Mouse (Mus musculus): ENCODE measurements at regions not wholly inside any gene's neighbourhood (a gene's known extent, or its start where the extent isn't known, plus 50 kb on each side); places are given as distances from the start of the nearest gene placed in this dataset.

DNA sequence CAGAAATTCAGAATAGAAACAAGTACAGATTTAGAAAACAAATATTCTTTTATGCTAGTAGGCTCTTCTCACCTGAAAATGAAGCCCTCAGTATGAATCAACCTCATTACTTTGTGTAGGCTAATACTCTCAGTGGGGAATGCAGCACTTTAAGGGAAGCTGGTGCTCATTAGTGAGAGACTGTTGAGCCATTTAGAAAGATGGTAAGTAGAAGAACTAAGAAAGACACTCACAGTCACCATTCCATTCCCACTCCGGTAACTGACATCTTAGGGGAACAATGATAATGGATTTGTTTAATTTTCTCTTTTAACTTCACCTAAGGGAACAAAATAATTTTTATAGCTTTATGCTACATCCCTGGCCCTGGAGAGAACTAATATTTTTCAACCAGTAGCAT is 648.0 kb upstream of the Nova1 start:
- Histone ChIP-seq H3K36me3 (ENCODE audit: insufficient read depth, low read length) (no peaks in the 10 kb centered on the region), H3K4me3 (replicated peaks; ENCODE audit: low read depth, low read length) (no peak overlapping the region), H3K4me2 (ENCODE audit: low read length) (no peak overlapping the region), H3K9ac (ENCODE audit: low read depth, low read length) (no peak overlapping the region), H3K4me1 (replicated peaks; ENCODE audit: insufficient read depth, low read length) (no peaks in the 10 kb centered on the region), H3K27ac (no peak overlapping the region), H3K9me3 (replicated peaks; ENCODE audit: low read length) (no peaks in the 10 kb centered on the region), H3K27me3 (ENCODE audit: insufficient read depth, low read length) (no peaks in the 10 kb centered on the region)
- 96% methylated on average over 1 of the region's 1 CpGs for WGBS
- ATAC-seq (replicated peaks; ENCODE audit: low FRiP score, low read depth) = no peak
- TF ChIP-seq CTCF (IDR thresholded peaks at IDR 0.05; ENCODE audit: low read depth) = no peak
- DNase-seq (ENCODE audit: low spot score) = no peak

DNA sequence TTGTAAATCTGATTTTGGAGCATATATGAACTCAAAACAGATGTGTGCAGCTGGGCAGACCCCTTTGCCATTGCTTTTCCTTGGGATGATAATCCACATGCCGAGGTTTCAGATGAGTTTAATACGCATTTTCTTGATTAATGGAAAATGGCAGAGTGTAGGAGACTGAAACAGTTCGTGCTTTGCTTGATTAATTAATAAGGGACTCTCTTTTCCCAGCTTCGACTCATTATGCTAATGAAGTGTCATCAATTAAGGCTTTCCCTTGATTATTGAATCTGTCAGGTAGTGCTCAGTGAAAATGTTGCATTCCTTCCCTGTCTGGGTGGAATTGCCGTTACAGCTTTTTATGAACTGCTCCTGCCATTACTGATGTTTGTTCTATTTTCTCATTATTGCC is 647.2 kb upstream of the Nova1 start:
- Histone ChIP-seq H3K27me3 (ENCODE audit: insufficient read depth, low read length) (no peaks in the 10 kb centered on the region), H3K4me3 (replicated peaks; ENCODE audit: low read depth, low read length) (no peak overlapping the region), H3K4me2 (ENCODE audit: low read length) (no peak overlapping the region), H3K9ac (ENCODE audit: low read depth, low read length) (no peak overlapping the region), H3K9me3 (replicated peaks; ENCODE audit: low read length) (no peaks in the 10 kb centered on the region), H3K36me3 (ENCODE audit: insufficient read depth, low read length) (no peaks in the 10 kb centered on the region), H3K27ac (no peak overlapping the region), H3K4me1 (replicated peaks; ENCODE audit: insufficient read depth, low read length) (no peaks in the 10 kb centered on the region)
- 77% methylated on average over 5 of the region's 5 CpGs for WGBS
- TF ChIP-seq CTCF (IDR thresholded peaks at IDR 0.05; ENCODE audit: low read depth) = no peak
- no peak for ATAC-seq (replicated peaks; ENCODE audit: low FRiP score, low read depth)
- DNase-seq (ENCODE audit: low spot score) = no peak

DNA sequence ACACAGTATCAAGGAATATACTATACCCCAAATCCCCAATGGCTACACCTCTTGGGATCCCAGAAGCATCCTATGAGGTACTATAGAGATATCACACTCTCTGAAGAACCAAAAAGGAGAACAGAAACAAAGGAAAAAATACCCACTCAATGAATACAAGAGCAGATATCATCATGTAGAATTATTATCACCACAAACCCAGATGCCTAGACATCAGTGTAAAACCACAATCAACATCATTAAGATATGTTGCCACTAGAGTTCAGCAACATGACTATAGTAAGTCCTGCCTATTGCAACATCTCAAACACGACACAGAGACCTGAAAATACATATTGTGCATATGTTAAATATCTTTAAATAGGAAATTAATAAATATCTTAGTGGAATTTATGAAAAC is 612.9 kb upstream of the Nova1 start:
- no peaks in the 10 kb centered on the region for H3K4me1 ChIP-seq (replicated peaks; ENCODE audit: insufficient read depth, low read length)
- no peak for DNase-seq (ENCODE audit: low spot score)
- H3K9ac ChIP-seq (ENCODE audit: low read depth, low read length) = no peak overlapping the region
- no peaks in the 10 kb centered on the region for H3K9me3 ChIP-seq (replicated peaks; ENCODE audit: low read length)
- WGBS = 57% methylated on average over 1 of the region's 1 CpGs
- H3K27ac ChIP-seq = no peak overlapping the region
- H3K4me3 ChIP-seq (replicated peaks; ENCODE audit: low read depth, low read length) = no peak overlapping the region
- no peaks in the 10 kb centered on the region for H3K36me3 ChIP-seq (ENCODE audit: insufficient read depth, low read length)
- no peaks in the 10 kb centered on the region for H3K27me3 ChIP-seq (ENCODE audit: insufficient read depth, low read length)
- no peak for TF ChIP-seq CTCF (IDR thresholded peaks at IDR 0.05; ENCODE audit: low read depth)
- no peak overlapping the region for H3K4me2 ChIP-seq (ENCODE audit: low read length)
- ATAC-seq (replicated peaks; ENCODE audit: low FRiP score, low read depth) = no peak

DNA sequence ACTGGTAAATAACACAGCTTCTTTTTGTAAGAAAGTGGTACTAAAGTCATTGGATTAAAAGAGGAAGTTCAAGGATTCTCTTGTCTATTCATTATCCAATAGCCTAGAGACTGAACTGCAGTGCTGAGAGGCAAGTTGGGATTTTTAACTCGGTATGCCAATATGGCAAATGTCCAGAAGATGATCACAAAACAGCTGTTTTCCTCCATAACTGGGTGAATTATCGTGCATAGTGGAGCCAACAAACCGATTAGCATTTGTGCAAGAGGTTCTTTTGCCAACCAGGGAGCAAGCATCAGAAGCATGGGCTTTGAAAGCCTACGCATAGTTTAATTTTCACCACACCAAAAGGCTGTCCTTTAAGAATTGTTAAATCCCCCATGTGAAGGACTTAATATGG is 593.5 kb upstream of the Nova1 start:
- DNase-seq (ENCODE audit: low spot score) (no peak), ATAC-seq (replicated peaks; ENCODE audit: low FRiP score, low read depth) (no peak)
- no peaks in the 10 kb centered on the region for H3K36me3 ChIP-seq (ENCODE audit: insufficient read depth, low read length)
- TF ChIP-seq CTCF (IDR thresholded peaks at IDR 0.05; ENCODE audit: low read depth) = no peak
- no peaks in the 10 kb centered on the region for H3K27me3 ChIP-seq (ENCODE audit: insufficient read depth, low read length)
- WGBS = 90% methylated on average over 4 of the region's 4 CpGs
- no peak overlapping the region for H3K9ac ChIP-seq (ENCODE audit: low read depth, low read length)
- no peak overlapping the region for H3K4me3 ChIP-seq (replicated peaks; ENCODE audit: low read depth, low read length)
- no peaks in the 10 kb centered on the region for H3K9me3 ChIP-seq (replicated peaks; ENCODE audit: low read length)
- H3K4me1 ChIP-seq (replicated peaks; ENCODE audit: insufficient read depth, low read length) = no peaks in the 10 kb centered on the region
- H3K4me2 ChIP-seq (ENCODE audit: low read length) = no peak overlapping the region
- no peak overlapping the region for H3K27ac ChIP-seq

DNA sequence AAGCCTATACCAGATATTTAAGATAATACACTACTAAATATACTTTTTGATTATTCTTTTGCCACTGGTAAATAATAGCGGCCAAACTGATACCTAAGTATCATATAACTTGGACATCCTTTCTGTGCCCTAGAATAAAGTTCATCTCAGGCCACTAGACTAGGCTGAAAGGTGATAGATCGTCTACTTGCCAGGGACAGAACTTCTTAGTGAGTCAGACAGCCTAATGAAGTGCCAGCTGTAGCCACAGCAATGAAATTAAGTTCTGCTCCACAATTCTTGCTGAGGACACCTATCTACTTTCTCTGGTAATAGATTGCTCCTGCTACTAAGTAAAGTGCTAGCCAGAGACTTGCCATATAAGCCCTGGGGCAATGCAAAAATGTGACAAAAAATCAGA is 587.8 kb upstream of the Nova1 start:
- Histone ChIP-seq H3K36me3 (ENCODE audit: insufficient read depth, low read length) (no peaks in the 10 kb centered on the region), H3K4me2 (ENCODE audit: low read length) (no peak overlapping the region), H3K9ac (ENCODE audit: low read depth, low read length) (no peak overlapping the region), H3K4me1 (replicated peaks; ENCODE audit: insufficient read depth, low read length) (no peaks in the 10 kb centered on the region), H3K4me3 (replicated peaks; ENCODE audit: low read depth, low read length) (no peak overlapping the region), H3K27me3 (ENCODE audit: insufficient read depth, low read length) (no peaks in the 10 kb centered on the region), H3K9me3 (replicated peaks; ENCODE audit: low read length) (no peaks in the 10 kb centered on the region), H3K27ac (no peak overlapping the region)
- no peak for ATAC-seq (replicated peaks; ENCODE audit: low FRiP score, low read depth)
- no peak for TF ChIP-seq CTCF (IDR thresholded peaks at IDR 0.05; ENCODE audit: low read depth)
- 60% methylated on average over 2 of the region's 2 CpGs for WGBS
- no peak for DNase-seq (ENCODE audit: low spot score)

DNA sequence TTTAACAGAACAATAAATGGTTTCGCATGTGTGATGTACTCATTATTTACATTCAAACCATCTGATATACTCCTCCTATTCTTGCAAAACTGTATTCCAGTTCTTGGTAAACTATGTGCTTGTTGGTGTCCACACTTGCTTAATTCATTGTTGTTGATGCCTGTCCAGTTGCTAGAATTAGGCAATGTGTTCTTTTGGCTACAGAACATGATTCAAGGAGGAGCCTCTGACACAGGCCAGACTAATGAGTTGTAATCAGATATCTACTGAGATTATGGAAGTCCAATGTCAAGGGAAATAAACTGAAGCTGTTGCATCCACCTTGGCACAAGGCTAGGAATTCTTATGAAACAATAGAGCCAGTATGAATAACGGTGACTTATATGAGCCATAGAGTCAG is 587.4 kb upstream of the Nova1 start:
- no peaks in the 10 kb centered on the region for H3K9me3 ChIP-seq (replicated peaks; ENCODE audit: low read length)
- DNase-seq (ENCODE audit: low spot score) (no peak), ATAC-seq (replicated peaks; ENCODE audit: low FRiP score, low read depth) (no peak)
- no peaks in the 10 kb centered on the region for H3K4me1 ChIP-seq (replicated peaks; ENCODE audit: insufficient read depth, low read length)
- no peak overlapping the region for H3K4me3 ChIP-seq (replicated peaks; ENCODE audit: low read depth, low read length)
- H3K36me3 ChIP-seq (ENCODE audit: insufficient read depth, low read length) = no peaks in the 10 kb centered on the region
- H3K9ac ChIP-seq (ENCODE audit: low read depth, low read length) = no peak overlapping the region
- WGBS = 86% methylated on average over 2 of the region's 2 CpGs
- no peak for TF ChIP-seq CTCF (IDR thresholded peaks at IDR 0.05; ENCODE audit: low read depth)
- no peak overlapping the region for H3K27ac ChIP-seq
- H3K4me2 ChIP-seq (ENCODE audit: low read length) = no peak overlapping the region
- no peaks in the 10 kb centered on the region for H3K27me3 ChIP-seq (ENCODE audit: insufficient read depth, low read length)

DNA sequence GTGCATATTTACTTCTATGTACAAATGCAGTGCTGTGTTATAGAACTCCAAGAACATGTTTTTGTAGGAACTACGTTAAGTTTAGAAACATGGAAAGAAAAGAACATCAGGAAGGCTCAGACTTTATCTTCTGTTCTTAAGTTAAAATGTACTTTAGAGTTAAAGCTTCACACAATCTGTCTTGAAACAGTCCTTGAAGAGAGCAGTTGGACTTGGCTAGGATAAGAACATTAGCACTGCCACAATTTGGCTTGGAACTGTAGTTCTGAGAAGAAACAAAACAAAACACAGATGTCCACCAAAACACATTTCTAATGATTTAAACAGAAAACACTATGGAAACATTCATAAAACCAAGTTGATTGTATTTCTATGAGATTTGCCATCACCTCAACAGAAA is 564.5 kb upstream of the Nova1 start:
- no peak overlapping the region for H3K9ac ChIP-seq (ENCODE audit: low read depth, low read length)
- no peaks in the 10 kb centered on the region for H3K9me3 ChIP-seq (replicated peaks; ENCODE audit: low read length)
- ATAC-seq (replicated peaks; ENCODE audit: low FRiP score, low read depth) (no peak), DNase-seq (ENCODE audit: low spot score) (no peak)
- WGBS = 82% methylated on average over 1 of the region's 1 CpGs
- no peaks in the 10 kb centered on the region for H3K27me3 ChIP-seq (ENCODE audit: insufficient read depth, low read length)
- no peak for TF ChIP-seq CTCF (IDR thresholded peaks at IDR 0.05; ENCODE audit: low read depth)
- H3K27ac ChIP-seq = no peak overlapping the region
- no peak overlapping the region for H3K4me2 ChIP-seq (ENCODE audit: low read length)
- no peak overlapping the region for H3K4me3 ChIP-seq (replicated peaks; ENCODE audit: low read depth, low read length)
- no peaks in the 10 kb centered on the region for H3K4me1 ChIP-seq (replicated peaks; ENCODE audit: insufficient read depth, low read length)
- H3K36me3 ChIP-seq (ENCODE audit: insufficient read depth, low read length) = no peaks in the 10 kb centered on the region

Data from kidney, postnatal 0 days (tissue).